Mouse (Mus musculus): ENCODE data around the gene Nav1. TPM values are rescaled to one million over a fixed set of nuclear protein-coding genes. Genes with fewer than 3 reads are reported as not detected.

Gene Nav1
- polyA plus RNA-seq, 1 experiment from 2014 or later, result 34.9 TPM

DNA sequence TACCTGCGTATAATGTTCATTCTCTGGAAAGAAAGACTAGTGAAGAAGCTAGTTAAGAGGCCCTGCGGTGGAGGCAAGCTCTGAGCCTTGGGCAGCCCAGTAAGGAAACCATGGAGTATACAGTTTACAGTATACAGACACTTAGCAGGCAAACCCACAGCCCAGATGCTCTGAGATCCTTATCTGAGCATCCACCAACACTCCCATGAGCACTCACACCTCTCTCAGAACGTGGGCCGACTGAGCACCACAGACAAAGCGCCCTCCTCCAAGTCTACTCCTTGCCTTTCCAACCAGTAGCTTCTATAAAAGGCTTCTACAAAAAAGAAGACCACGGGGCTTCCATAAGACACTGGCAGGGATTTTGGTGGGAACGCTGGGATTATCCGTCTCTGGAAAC lies 51.2 kb downstream of the Nav1 start:
- Histone ChIP-seq H3K27ac (replicated peaks) (peak overlapping the region; percentile 74), H3K36me3 (no peaks in the 10 kb centered on the region), H3K27me3 (no peaks in the 10 kb centered on the region), H3K9ac (no peak overlapping the region), H3K9me3 (no peaks in the 10 kb centered on the region), H3K4me2 (no peak overlapping the region), H3K4me3 (no peak overlapping the region), H3K4me1 (replicated peaks) (peaks cover 89% of the 10 kb centered on the region)
- no peak for ATAC-seq (ENCODE audit: low read depth)
- 88% methylated on average over 8 of the region's 8 CpGs for WGBS

DNA sequence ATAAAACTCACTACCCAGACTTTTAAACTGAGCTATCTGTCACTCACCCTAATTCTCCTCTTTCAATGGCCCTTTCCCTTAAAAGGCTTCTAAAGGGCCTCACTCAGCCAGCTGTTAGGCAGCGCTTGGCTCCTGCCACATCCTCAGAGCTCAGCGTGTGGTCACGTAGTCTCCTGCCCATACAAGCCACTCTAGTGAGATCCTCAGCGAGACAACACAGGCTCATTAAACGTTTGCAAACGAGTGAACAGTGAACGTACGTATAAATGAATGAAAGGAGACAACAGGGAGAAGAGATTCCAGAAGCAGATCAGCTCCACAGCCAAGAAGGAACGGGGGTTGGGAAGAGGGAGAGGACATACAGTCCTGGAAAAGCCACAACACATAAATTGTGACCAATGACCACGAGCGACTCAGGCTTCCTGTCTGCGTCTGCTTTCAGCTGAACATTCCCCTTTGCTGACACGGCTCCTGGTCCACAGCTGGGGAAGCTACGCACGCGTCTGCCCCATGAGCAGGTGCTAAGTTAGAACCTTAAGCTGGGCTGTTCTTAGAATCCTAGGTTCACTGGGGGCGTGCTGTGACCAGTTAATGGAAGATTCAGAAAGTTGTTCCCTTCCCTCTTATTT lies 52.3 kb downstream of the Nav1 start:
- WGBS, result 8% methylated on average over 17 of the region's 17 CpGs
- ATAC-seq (ENCODE audit: low read depth), result 0 out of 2 replicates have a peak, but pooled peaks have one; percentile 6
- H3K4me1 ChIP-seq (replicated peaks), result peaks cover 89% of the 10 kb centered on the region
- no peaks in the 10 kb centered on the region for H3K9me3 ChIP-seq
- peak overlapping the region; percentile 1; the same call in 1 of the 2 replicates for H3K4me2 ChIP-seq
- H3K27ac ChIP-seq (replicated peaks), result peak overlapping the region; percentile 74
- no peaks in the 10 kb centered on the region for H3K27me3 ChIP-seq
- peak overlapping the region; percentile 9; the same call in 1 of the 2 replicates for H3K9ac ChIP-seq
- no peaks in the 10 kb centered on the region for H3K36me3 ChIP-seq
- no peak overlapping the region for H3K4me3 ChIP-seq

DNA sequence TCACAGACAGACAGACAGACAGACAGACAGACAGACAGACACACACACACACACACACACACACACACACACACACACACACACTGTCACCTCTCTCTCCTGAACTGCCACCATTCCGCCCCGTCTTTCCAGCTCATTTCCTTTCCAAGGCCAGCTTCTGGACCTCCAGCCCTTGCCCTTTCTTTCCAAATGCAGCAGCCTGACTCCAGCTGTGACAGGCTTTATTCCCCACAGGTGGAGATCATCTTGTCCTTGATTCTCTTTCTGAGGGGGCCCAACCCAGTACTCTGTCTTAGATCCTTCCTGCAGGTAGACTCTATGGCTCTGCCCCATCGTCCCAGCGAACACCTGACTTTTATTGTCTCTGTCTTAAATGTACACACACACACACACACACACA lies 53.5 kb downstream of the Nav1 start:
- Histone ChIP-seq H3K9ac (peak overlapping the region; percentile 43; the same call in 1 of the 2 replicates), H3K9me3 (no peaks in the 10 kb centered on the region), H3K4me2 (no peak overlapping the region), H3K27me3 (no peaks in the 10 kb centered on the region), H3K4me3 (no peak overlapping the region), H3K36me3 (no peaks in the 10 kb centered on the region), H3K4me1 (replicated peaks) (peaks cover 98% of the 10 kb centered on the region), H3K27ac (replicated peaks) (peak overlapping the region; percentile 74)
- no peak for ATAC-seq (ENCODE audit: low read depth)
- 25% methylated on average over 4 of the region's 4 CpGs for WGBS

DNA sequence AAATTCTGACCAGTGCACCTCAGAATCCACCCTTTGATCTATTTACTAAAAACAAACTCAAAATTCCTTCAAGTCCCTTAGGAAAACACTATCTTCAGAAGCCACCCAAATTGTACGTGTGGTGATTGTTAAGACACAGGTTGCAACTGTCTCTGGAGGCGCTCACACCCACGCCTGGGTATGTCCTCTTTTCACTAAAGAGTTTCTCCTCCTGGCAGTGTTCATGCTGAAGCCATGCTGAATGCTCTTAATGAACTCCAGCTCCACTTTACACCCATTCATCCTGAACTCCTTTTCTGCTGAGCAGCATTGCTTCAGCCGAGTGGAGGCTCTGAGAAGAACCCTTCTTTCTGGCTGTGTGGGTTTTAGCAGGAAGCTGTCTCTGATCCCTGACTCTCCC lies 53.9 kb downstream of the Nav1 start:
- H3K4me1 ChIP-seq (replicated peaks), result peaks cover 98% of the 10 kb centered on the region
- H3K4me3 ChIP-seq, result no peak overlapping the region
- H3K9me3 ChIP-seq, result no peaks in the 10 kb centered on the region
- 55% methylated on average over 4 of the region's 4 CpGs for WGBS
- H3K27me3 ChIP-seq, result no peaks in the 10 kb centered on the region
- H3K27ac ChIP-seq (replicated peaks), result peak overlapping the region; percentile 74; the same call in 1 of the 2 replicates
- ATAC-seq (ENCODE audit: low read depth), result no peak
- H3K4me2 ChIP-seq, result no peak overlapping the region
- no peak overlapping the region for H3K9ac ChIP-seq
- no peaks in the 10 kb centered on the region for H3K36me3 ChIP-seq

DNA sequence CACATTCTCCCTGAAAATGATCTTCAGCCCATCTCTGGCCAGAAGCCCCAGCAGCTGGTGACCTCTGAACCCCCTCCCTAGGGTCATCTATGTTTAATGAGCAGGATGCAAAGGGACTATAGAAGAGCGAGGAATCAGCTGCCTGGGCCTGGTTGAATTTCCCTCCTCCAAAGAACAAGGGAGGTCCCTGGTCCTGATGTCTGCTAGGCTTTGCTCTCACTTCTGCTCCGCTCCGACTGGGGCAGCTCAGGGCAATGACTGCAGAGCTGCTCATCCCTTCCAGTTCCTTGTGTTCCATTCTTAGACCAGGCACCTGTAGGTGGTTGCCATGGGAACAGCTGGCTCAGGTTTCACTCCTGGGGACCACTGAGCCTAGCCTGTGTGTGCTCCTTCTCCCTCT lies 56.2 kb downstream of the Nav1 start:
- 41% methylated on average over 3 of the region's 3 CpGs for WGBS
- Histone ChIP-seq H3K36me3 (no peaks in the 10 kb centered on the region), H3K4me1 (replicated peaks) (peaks cover 89% of the 10 kb centered on the region), H3K9ac (no peak overlapping the region), H3K4me3 (no peak overlapping the region), H3K9me3 (no peaks in the 10 kb centered on the region), H3K27me3 (no peaks in the 10 kb centered on the region), H3K27ac (replicated peaks) (peak overlapping the region; percentile 25; the same call in 1 of the 2 replicates), H3K4me2 (no peak overlapping the region)
- ATAC-seq (ENCODE audit: low read depth), result no peak

DNA sequence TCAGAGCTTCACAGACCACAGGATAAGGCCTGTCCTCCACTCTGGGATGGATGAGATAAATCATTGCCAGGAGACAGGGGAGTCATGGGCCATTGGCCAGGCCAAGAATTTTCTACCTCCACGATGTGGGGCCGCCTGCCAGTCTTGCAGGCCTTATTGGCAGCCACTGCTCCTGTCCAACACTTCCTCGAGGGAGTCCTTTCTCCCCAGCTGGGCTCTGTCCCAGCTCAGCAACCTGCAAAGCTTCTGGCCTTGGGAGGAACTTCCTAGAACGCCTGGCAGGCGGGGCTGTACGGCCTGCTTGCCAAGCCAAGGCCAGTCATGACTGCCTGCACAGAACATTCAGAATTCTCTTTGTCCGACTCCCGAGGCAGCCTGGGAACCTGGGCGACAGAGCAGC lies 58.3 kb downstream of the Nav1 start:
- Histone ChIP-seq H3K4me2 (no peak overlapping the region), H3K36me3 (no peaks in the 10 kb centered on the region), H3K4me1 (replicated peaks) (peaks cover 89% of the 10 kb centered on the region), H3K27me3 (no peaks in the 10 kb centered on the region), H3K9me3 (no peaks in the 10 kb centered on the region), H3K9ac (peak overlapping the region; percentile 50), H3K4me3 (no peak overlapping the region), H3K27ac (replicated peaks) (peak overlapping the region; percentile 65)
- ATAC-seq (ENCODE audit: low read depth), result no peak
- 58% methylated on average over 9 of the region's 9 CpGs for WGBS

DNA sequence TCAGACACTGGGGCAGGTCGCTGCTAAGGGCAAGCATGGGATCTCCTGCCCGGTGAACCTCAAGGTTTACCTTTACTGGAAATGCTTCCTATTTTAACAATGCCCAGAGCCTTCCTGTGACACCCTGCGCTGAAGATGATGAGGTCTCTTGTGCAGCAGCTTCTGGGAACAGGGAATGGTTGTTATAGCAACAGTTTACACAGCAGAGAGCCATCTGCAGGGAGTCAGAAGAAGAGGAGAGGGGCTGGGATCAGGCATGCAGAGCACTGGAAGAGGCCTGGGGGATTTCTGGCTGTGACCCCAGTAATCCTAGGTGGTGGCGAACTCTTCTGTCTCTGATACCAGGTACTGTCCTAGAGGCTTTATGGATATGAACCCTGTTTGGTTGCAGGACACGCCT lies 61.0 kb downstream of the Nav1 start:
- H3K27me3 ChIP-seq, result no peaks in the 10 kb centered on the region
- no peaks in the 10 kb centered on the region for H3K9me3 ChIP-seq
- H3K4me3 ChIP-seq, result no peak overlapping the region
- no peak overlapping the region for H3K4me2 ChIP-seq
- 60% methylated on average over 5 of the region's 5 CpGs for WGBS
- H3K4me1 ChIP-seq (replicated peaks), result peaks cover 81% of the 10 kb centered on the region
- no peaks in the 10 kb centered on the region for H3K36me3 ChIP-seq
- ATAC-seq (ENCODE audit: low read depth), result no peak
- 0 out of 2 replicates have a peak overlapping the region, but pooled peaks have one; percentile 31 for H3K9ac ChIP-seq
- H3K27ac ChIP-seq (replicated peaks), result peak overlapping the region; percentile 49

DNA sequence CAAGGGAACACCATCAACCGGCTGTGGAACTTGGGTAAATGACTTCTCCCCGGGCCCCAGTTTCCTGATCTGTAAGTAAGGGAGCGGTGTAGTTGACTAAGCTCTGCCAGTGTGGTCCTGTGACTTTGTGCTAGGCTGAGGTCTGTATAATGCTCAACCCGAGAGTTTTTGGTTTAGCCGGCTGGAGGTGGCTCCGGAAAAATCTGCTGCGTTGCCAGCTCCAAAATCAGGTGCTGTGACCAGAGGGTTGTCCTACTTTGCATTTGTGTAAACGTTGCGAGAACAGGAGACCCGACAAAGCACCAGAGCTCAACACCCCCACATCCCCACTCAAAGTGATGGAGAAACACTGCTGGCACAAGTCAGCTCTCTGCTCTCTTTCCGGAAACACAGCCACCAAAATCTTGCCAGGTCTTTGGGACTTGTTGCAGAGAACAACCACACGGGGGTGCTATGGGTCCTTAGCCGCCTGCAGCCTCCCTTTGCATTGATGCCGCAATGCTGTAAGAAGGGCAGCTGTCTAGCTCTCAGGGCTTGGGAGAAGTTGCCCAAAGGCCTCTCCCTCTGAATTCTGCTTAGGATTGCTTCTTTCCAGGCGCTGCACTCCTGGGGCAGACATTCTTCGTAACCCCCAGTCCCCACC lies 62.5 kb downstream of the Nav1 start:
- Histone ChIP-seq H3K27ac (replicated peaks) (peak overlapping the region; percentile 54), H3K36me3 (no peaks in the 10 kb centered on the region), H3K4me2 (no peak overlapping the region), H3K4me1 (replicated peaks) (peaks cover 67% of the 10 kb centered on the region), H3K4me3 (no peak overlapping the region), H3K9ac (no peak overlapping the region), H3K9me3 (no peaks in the 10 kb centered on the region), H3K27me3 (no peaks in the 10 kb centered on the region)
- peak; percentile 16; the same call in 1 of the 2 replicates for ATAC-seq (ENCODE audit: low read depth)
- WGBS, result 40% methylated on average over 16 of the region's 16 CpGs

DNA sequence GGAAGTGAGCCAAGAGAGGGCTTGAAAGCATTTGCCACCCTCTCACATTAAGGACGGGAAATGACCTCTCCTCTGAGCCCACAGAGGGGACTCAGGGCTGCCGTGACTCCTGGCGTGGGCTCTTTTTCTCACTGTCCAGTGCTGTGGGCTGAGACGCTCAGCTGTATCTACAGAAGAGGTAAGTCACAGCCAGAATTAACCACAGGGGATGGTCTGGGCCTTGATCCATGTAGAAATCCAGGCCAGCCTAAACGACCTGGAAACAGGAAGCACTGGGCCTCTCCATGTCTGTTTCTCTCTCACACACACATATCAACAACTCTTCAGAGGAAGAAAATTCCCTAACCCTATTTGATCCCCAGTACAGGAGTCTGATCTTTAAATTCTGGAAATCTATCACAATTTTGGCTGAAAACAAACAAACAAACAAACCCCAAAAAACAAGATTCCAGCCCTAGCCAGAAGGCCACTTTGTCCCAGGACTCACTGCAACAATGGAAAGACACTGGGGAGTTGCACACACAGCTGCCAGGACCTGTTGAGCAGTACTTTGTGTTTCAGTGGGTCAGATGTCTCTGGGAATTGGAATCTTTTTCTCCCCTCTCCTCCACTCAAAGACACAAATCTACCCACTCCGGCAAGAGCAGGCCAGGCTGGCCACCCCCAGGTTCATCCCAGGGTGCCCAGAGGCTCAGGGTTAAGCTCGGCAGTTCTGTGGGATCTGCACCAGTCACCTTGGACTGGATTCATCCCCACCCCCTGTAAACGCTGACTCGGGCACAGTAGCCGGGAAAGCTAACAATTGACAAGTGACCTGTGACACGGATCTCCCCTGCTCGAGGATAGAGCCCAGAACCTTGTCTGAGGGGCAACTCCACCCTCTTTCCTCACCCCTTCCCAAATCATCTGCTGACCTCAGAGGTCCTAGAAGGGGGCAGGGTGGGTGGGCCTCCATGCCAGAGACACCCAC lies 64.0 kb downstream of the Nav1 start:
- ATAC-seq (ENCODE audit: low read depth), result no peak
- Histone ChIP-seq H3K9ac (no peak overlapping the region), H3K4me1 (replicated peaks) (peaks cover 52% of the 10 kb centered on the region)

DNA sequence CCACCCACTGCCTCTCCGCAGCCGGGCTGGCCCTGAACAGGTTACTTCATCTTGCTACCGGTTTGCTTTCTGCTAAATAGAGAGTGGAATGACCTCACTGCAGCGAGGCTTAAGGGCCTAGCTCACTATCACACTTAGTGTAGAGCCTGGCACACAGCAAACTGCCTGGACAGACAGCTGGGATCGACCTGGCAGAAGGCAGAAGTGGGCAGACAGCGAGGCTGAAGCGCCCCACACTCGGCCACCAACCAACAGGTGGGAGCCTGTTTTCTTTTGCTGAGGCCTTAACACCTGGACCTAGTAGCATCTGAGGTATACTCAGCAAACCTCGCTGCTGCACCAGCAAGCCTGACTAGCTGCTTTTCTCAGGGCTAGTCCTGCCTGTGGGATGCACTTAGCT lies 65.0 kb downstream of the Nav1 start:
- Histone ChIP-seq H3K4me2 (no peak overlapping the region), H3K36me3 (peaks cover under 1% of the 10 kb centered on the region; the same call in 1 of the 2 replicates), H3K4me1 (replicated peaks) (peaks cover 48% of the 10 kb centered on the region), H3K27ac (replicated peaks) (no peak overlapping the region), H3K4me3 (no peak overlapping the region), H3K9ac (no peak overlapping the region), H3K9me3 (no peaks in the 10 kb centered on the region), H3K27me3 (no peaks in the 10 kb centered on the region)
- no peak for ATAC-seq (ENCODE audit: low read depth)
- 86% methylated on average over 9 of the region's 9 CpGs for WGBS

More for the DNA sequence above, 64.0 kb downstream of the Nav1 start:
- Histone ChIP-seq H3K4me2 (no peak overlapping the region), H3K27ac (replicated peaks) (no peak overlapping the region), H3K36me3 (no peaks in the 10 kb centered on the region), H3K4me3 (no peak overlapping the region), H3K9me3 (no peaks in the 10 kb centered on the region), H3K27me3 (no peaks in the 10 kb centered on the region)
- 36% methylated on average over 12 of the region's 12 CpGs for WGBS

DNA sequence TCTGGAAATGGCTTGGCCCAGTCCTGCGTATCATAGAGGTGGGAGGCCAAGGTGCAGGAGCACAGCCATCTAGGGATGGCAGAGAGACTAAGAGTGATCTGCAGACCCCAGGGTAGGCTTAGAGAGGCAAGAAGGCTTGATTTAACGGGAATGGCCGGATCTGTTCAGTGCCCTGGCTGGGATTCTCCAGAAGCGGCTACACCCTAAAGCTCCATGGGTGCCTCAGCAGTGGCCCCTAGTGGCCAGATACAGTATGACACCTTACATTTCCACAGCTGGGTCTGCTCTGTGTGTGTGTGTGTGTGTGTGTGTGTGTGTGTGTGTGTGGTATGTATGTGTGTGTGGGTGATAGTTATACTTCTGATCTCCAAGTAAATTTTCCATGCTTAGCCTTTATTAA lies 66.8 kb downstream of the Nav1 start:
- H3K4me3 ChIP-seq, result no peak overlapping the region
- ATAC-seq (ENCODE audit: low read depth), result peak; percentile 55; the same call in 1 of the 2 replicates
- H3K27ac ChIP-seq (replicated peaks), result no peak overlapping the region
- H3K36me3 ChIP-seq, result peaks cover 14% of the 10 kb centered on the region
- no peaks in the 10 kb centered on the region for H3K9me3 ChIP-seq
- H3K4me2 ChIP-seq, result no peak overlapping the region
- H3K27me3 ChIP-seq, result no peaks in the 10 kb centered on the region
- no peak overlapping the region for H3K9ac ChIP-seq
- WGBS, result 29% methylated on average over 4 of the region's 4 CpGs
- H3K4me1 ChIP-seq (replicated peaks), result peaks cover 44% of the 10 kb centered on the region

Data from neural tube, embryonic 13.5 days (tissue).